Mouse (Mus musculus) lung, embryonic 16.5 days (tissue): Measurements from ENCODE around the gene Ccdc144b. TPM values are rescaled to one million over a fixed set of nuclear protein-coding genes. Genes with fewer than 3 reads are reported as not detected.

Experiments
- ATAC-seq: fragments of 200-750 bp; cut with Nextera tagmentation; 2 replicates; pipeline ENCODE4 v1.8.0; 2017; ENCODE audit warnings: low read depth, mild to moderate bottlenecking, moderate library complexity
- H3K27ac ChIP-seq: fragments of 300-500 bp; sonication (generic); 2 replicates; pipeline ENCODE4 v1.5.1; 2014; ENCODE audit warnings: mild to moderate bottlenecking, control low read depth, low read length
- H3K27me3 ChIP-seq: fragments of 300-500 bp; sonication (generic); 2 replicates; pipeline ENCODE4 v1.6.1; 2014; ENCODE audit warnings: low read depth, low read length, mixed read lengths; ENCODE audit not compliant: control insufficient read depth, insufficient read depth
- H3K36me3 ChIP-seq: fragments of 300-500 bp; sonication (generic); 2 replicates; pipeline ENCODE4 v1.6.1; 2014; ENCODE audit warnings: low read length; ENCODE audit not compliant: control insufficient read depth, insufficient read depth
- H3K4me1 ChIP-seq: fragments of 300-500 bp; sonication (generic); replicated peaks from 2 replicates; pipeline ENCODE4 v1.6.1; 2014; ENCODE audit warnings: low read length, mixed read lengths; ENCODE audit not compliant: control insufficient read depth, insufficient read depth
- H3K4me2 ChIP-seq: fragments of 300-500 bp; sonication (generic); 2 replicates; pipeline ENCODE4 v1.6.1; 2014; ENCODE audit warnings: low read depth, low read length, control low read depth
- H3K4me3 ChIP-seq: fragments of 300-500 bp; sonication (generic); 2 replicates; pipeline ENCODE4 v1.5.1; 2014; ENCODE audit warnings: mild to moderate bottlenecking, low read length, control low read depth
- H3K9ac ChIP-seq: fragments of 300-500 bp; sonication (generic); 2 replicates; pipeline ENCODE4 v1.6.1; 2014; ENCODE audit warnings: low read length, control low read depth
- H3K9me3 ChIP-seq: fragments of 300-500 bp; sonication (generic); 2 replicates; pipeline ENCODE4 v1.6.1; 2016; ENCODE audit warnings: low read length; ENCODE audit not compliant: control insufficient read depth
- WGBS: fragments of 180-500 bp; shearing (Covaris S2); extraction: QIAGEN DNeasy Blood & Tissue Kit; methylation state at CpG from one replicate; pipeline ENCODE4 v1.1.7; 2014; 5-methylcytosine and 5-hydroxymethylcytosine counted together
- polyA plus RNA-seq: library from polyadenylated mRNA; unstranded; fragments of >200 nt; fragmentation: Nextera tagmentation; extraction: Ambion mirVana; gene quantifications from 2 replicates; pipeline ENCODE4 v1.2.1, GENCODE M21; 2015

Ccdc144b gene
- polyA plus RNA-seq, 1 experiment from 2014 or later: not detected

DNA sequence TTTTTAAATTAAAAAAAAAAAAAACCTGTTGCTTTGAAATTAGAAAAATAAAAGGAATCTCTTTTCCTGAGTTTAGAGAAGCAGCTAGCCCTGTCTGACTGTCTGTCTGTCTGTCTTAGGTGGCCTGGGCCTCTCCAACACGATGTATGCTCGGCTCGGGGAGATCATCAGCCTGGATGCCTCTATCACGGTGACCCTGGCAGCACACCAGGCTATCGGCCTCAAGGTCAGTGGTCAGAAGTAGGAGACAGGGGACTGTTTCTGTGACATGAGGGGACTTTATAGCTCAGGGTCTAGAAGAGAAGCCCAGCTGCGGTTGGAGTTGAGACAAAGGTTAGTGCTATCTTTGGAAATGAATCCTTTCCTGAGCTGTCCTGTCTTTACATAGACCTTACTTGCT is 20.9 kb upstream of the Ccdc144b start:
- no peaks in the 10 kb centered on the region for H3K9me3 ChIP-seq
- H3K27me3 ChIP-seq: no peaks in the 10 kb centered on the region
- no peak overlapping the region for H3K9ac ChIP-seq
- 93% methylated on average over 6 of the region's 6 CpGs for WGBS
- no peak overlapping the region for H3K4me3 ChIP-seq
- H3K4me1 ChIP-seq: no peaks in the 10 kb centered on the region
- no peak overlapping the region for H3K27ac ChIP-seq
- ATAC-seq: no peak
- no peak overlapping the region for H3K4me2 ChIP-seq
- peaks cover 40% of the 10 kb centered on the region for H3K36me3 ChIP-seq

DNA sequence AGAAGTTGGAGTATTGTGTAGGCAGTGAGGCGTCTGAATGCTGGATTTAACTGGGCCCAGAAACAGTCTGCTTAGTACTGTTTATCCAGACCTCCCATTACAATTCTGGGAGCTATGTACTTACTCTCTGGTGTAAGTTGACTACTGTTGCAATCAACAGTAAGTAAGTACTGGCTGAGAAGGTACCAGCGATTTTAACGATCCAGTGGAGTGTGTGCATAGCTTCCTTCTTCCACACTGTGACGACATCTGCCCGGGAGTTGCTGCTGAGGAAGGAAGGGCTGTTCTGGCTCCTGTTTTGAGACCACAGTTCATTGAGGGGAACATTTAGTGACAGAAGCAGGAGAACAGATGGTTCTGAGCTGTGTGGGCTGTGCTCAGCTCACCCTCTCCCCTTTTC is 17.7 kb upstream of the Ccdc144b start:
- WGBS: 83% methylated on average over 5 of the region's 5 CpGs
- peaks cover 14% of the 10 kb centered on the region for H3K4me1 ChIP-seq
- no peak overlapping the region for H3K4me3 ChIP-seq
- H3K27ac ChIP-seq: no peak overlapping the region
- no peak for ATAC-seq
- H3K9me3 ChIP-seq: no peaks in the 10 kb centered on the region
- peaks cover 23% of the 10 kb centered on the region for H3K36me3 ChIP-seq
- H3K9ac ChIP-seq: no peak overlapping the region
- no peak overlapping the region for H3K4me2 ChIP-seq
- no peaks in the 10 kb centered on the region for H3K27me3 ChIP-seq

DNA sequence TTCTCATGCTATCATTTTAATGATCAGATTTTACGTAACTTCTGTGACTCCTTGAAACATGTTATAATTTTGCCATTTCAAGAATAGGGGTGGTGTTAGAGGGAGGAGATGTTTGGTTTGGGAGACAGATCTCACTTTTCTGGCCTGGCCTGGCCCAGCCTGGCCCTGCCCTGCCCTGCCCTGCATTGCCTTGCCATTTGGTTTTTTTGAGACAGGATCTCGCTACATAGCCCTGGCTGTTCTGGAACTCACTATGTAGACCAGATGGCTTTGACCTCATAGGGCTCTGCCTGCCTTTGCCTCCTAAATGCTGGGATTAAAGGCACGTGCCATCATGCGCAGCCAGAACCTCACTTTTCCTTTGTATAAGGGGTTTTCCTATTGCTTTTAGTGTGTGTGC is 17.1 kb upstream of the Ccdc144b start:
- H3K9ac ChIP-seq: no peak overlapping the region
- no peak for ATAC-seq
- no peaks in the 10 kb centered on the region for H3K27me3 ChIP-seq
- no peak overlapping the region for H3K4me2 ChIP-seq
- no peak overlapping the region for H3K27ac ChIP-seq
- H3K4me1 ChIP-seq: peaks cover 14% of the 10 kb centered on the region
- no peaks in the 10 kb centered on the region for H3K9me3 ChIP-seq
- H3K36me3 ChIP-seq: peaks cover 17% of the 10 kb centered on the region
- no peak overlapping the region for H3K4me3 ChIP-seq
- 96% methylated on average over 4 of the region's 4 CpGs for WGBS

DNA sequence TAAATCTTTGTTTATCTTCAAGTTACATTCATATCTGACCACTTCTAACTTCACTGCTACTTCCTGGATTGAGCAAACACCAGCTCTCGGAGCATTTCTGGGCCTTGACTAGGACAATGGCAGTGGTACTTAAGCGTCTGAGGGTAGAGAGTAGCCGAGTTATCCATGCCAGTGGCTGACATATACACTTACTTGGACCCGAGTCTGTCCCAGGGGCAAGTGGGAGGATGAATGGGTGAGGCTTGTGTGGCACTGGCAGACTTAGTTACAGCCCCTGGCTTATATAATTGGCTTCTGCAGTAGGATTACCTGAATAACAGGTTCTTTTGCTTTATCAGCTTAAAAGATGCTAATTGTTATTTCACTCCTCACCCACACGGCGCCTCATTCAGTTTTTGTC is 14.4 kb upstream of the Ccdc144b start:
- ATAC-seq: no peak
- H3K9me3 ChIP-seq: no peaks in the 10 kb centered on the region
- H3K4me2 ChIP-seq: no peak overlapping the region
- no peak overlapping the region for H3K27ac ChIP-seq
- H3K4me1 ChIP-seq: peaks cover 14% of the 10 kb centered on the region
- no peaks in the 10 kb centered on the region for H3K27me3 ChIP-seq
- H3K36me3 ChIP-seq: peaks cover 10% of the 10 kb centered on the region; the same call in 1 of the 2 replicates
- 80% methylated on average over 6 of the region's 6 CpGs for WGBS
- no peak overlapping the region for H3K9ac ChIP-seq
- no peak overlapping the region for H3K4me3 ChIP-seq

DNA sequence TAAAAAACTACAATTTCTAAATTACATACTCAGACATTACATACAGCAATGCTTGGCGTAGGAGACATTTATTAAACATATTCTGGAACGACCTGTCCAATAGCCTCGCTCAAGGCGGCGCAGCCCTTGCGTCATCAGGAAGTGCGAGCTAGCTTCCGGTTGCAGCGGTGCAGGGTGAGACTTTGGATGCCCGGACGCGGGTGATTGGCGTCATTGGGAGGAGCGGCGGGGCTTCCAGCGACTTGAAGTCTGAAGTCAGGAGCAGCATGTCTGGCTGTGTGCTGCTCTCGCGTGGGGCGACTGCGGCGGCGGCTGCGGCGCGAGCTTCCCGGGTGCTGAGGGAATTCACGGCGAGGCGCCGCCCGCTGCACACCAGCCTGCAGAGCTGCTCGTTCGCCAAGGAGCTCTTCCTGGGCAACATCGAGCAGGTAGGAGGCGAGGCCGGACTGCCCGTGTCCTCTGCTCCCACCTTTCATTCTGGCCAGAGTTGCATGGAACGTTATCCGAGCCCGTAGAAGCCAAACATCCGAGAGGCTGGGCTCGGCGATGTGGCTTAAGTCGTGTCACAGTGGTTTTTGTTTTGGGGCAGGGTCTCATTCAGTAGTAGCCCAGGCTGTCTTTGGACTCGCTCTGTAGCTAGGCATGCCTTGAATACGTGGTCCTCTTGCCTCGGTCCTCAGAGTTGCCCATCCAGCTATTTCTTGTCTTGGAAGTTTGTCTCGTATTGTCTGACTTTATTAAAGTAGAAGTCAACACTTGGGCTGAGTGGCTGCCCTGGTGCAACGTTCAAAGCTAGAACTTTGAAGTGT is 12.7 kb upstream of the Ccdc144b start, which contains the start of gene Acad9:
TSS of gene Acad9 (plus strand) at position 137 of the 809 bp plus-strand sequence.
- peak; percentile 98 for ATAC-seq
- 0% methylated on average over 49 of the region's 49 CpGs for WGBS
- peak within 1 kb of the TSS; percentile 46; the same call in 1 of the 2 replicates for H3K27ac ChIP-seq

DNA sequence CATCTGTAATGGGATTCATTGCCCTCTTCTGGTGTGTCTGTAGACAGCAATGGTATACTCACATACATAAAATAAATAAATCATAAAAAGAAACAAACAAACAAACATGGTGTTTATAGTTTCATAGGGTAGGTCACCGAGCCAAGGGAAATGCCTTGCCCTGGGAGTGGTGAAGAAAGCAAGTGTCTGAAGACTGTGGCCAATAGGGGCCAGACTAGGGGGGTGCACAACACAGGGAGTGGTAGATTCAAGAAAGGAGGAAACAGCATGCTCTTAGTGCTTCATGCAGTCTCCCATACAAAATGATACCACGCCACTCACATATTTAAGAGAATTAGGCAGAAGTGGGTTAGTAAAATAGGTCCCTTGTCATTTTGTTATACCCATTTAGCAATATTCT is 11.8 kb upstream of the Ccdc144b start:
- WGBS: 91% methylated on average over 2 of the region's 2 CpGs
- H3K9ac ChIP-seq: no peak overlapping the region

More for the DNA sequence above, 12.7 kb upstream of the Ccdc144b start, which contains the start of gene Acad9:
- Histone ChIP-seq H3K36me3 (peaks cover 5% of the 10 kb centered on the region; the same call in 1 of the 2 replicates), H3K4me3 (peak within 1 kb of the TSS; percentile 93), H3K4me2 (peak within 1 kb of the TSS; percentile 81), H3K9ac (peak within 1 kb of the TSS; percentile 88), H3K4me1 (peaks cover 14% of the 10 kb centered on the region), H3K9me3 (no peaks in the 10 kb centered on the region), H3K27me3 (no peaks in the 10 kb centered on the region; the same call in 1 of the 2 replicates)

DNA sequence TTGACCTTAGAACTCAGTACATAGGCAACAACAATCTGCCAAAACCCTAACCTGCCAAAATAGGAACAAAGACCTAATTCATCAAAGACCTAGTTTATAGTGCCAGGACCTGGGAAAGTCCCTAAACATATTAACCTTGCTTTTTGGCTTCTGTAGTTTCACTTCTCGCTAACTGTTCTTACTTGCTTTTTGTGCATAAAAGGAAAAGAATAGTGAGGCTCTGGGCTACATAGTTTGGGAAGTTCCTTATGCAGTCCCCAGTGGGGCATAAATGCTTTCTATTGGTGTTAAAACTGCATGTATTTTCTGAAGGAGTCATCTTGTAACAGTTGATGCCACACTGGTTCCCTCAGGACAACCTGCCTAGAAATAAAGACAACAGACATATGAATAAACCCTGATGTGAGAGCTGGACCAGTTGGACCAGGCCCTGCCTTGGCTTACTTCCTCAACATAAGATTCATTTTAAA is 11.3 kb upstream of the Ccdc144b start:
- Histone ChIP-seq H3K9ac (no peak overlapping the region), H3K27me3 (no peaks in the 10 kb centered on the region; the same call in 1 of the 2 replicates), H3K4me1 (peaks cover 14% of the 10 kb centered on the region), H3K27ac (no peak overlapping the region), H3K9me3 (no peaks in the 10 kb centered on the region), H3K4me3 (no peak overlapping the region), H3K4me2 (no peak overlapping the region), H3K36me3 (no peaks in the 10 kb centered on the region)
- 86% methylated on average over 1 of the region's 1 CpGs for WGBS
- ATAC-seq: no peak

More for the DNA sequence above, 11.8 kb upstream of the Ccdc144b start:
- Histone ChIP-seq H3K4me2 (peak overlapping the region; percentile 81), H3K4me3 (peak overlapping the region; percentile 93), H3K27ac (no peak overlapping the region), H3K9me3 (no peaks in the 10 kb centered on the region), H3K36me3 (0 out of 2 replicates have a peak, but pooled peaks cover 3% of the 10 kb centered on the region), H3K4me1 (peaks cover 14% of the 10 kb centered on the region), H3K27me3 (no peaks in the 10 kb centered on the region; the same call in 1 of the 2 replicates)
- ATAC-seq: no peak

DNA sequence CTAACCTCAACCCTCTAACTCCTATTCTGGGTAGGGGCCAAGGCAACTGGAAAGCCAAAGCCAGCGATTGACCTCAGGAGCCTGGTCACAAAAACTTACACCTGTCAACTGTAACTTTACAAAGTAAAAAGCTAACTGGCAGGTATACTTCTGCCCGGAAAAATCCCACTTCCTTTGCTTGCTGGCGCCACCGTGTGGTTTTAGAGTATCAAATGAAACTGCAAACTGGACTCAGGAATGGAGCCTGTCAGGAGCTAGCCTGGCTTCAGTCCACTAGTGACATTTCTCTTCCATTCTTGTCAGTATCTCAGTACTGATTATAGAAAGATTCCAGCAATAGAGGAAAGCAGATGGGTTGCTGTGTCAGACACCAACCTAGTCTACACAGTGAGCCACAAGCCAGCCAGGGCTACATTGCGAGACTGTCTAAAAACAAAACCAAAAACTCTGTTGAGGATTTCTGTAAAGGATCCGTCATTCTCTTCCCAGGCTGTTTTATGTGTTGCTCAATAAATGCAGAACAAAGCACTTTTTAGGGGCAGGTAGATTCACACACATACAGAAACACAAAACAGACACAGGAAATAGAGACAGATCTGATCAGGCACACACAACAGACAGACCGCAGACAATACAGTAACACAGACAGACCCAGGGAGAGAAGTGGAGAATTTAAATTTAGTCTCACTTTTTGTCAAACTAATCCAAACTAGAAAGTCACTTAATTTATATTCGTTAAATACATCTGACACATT is 6.9 kb upstream of the Ccdc144b start:
- 0 out of 2 replicates have a peak overlapping the region, but pooled peaks have one; percentile 37 for H3K9ac ChIP-seq
- 30% methylated on average over 8 of the region's 8 CpGs for WGBS
- H3K27me3 ChIP-seq: no peaks in the 10 kb centered on the region; the same call in 1 of the 2 replicates
- no peaks in the 10 kb centered on the region for H3K9me3 ChIP-seq
- no peak overlapping the region for H3K4me2 ChIP-seq
- H3K27ac ChIP-seq: no peak overlapping the region
- H3K36me3 ChIP-seq: no peaks in the 10 kb centered on the region
- H3K4me1 ChIP-seq: no peaks in the 10 kb centered on the region
- no peak overlapping the region for H3K4me3 ChIP-seq
- peak; percentile 26; the same call in 1 of the 2 replicates for ATAC-seq

DNA sequence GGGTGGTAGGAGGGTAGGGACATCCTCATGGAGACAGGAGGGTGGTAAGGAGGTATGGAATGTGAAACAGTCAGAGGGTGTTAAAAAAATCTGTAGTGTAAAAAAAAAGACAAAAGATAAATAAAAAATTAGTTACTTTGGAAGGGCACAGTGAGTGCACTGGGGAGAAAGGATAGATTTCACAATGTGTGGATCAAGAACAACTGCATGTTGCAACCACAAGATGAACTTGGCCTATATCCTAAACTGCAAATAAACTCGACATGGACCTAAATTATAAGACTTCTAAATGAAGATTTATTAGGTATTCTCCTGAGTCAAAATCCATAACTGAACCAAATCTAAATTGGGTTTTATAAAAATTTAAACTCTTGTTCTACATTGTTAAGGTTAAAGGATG is 4.2 kb downstream of the Ccdc144b start:
- Histone ChIP-seq H3K9me3 (no peaks in the 10 kb centered on the region), H3K27ac (no peak overlapping the region), H3K4me2 (no peak overlapping the region), H3K9ac (no peak overlapping the region), H3K4me1 (no peaks in the 10 kb centered on the region), H3K27me3 (no peaks in the 10 kb centered on the region), H3K36me3 (no peaks in the 10 kb centered on the region), H3K4me3 (no peak overlapping the region)
- no peak for ATAC-seq
- WGBS: 49% methylated on average over 1 of the region's 1 CpGs
